Mouse (Mus musculus) heart, postnatal 36 days (tissue): ENCODE data around the gene Wdr77. TPM values are rescaled to one million over a fixed set of nuclear protein-coding genes. Genes with fewer than 3 reads are reported as not detected.
"Not testable (repeated sequence)": the region's sequence is repeated elsewhere in the genome, so short reads cannot be mapped to it uniquely, and the experiment has no call there.

Source experiments
- DNase-seq, 2 experiments: peaks; one replicate each; pipeline ENCODE4 v3.0.0; 2021 to 2022
- intact Hi-C: fragments of 180-260 bp; cut with DNase I; formaldehyde crosslinking; loops from one replicate; pipeline ENCODE4 v1.15.1; 2025
- total RNA-seq, 2 experiments: library from RNA; stranded (reverse); gene quantifications; 2 replicates each; pipeline ENCODE4 v1.2.3; 2021

Wdr77 gene
- 10 to 100 TPM; 46.9 to 48.5 TPM for total RNA-seq

DNA sequence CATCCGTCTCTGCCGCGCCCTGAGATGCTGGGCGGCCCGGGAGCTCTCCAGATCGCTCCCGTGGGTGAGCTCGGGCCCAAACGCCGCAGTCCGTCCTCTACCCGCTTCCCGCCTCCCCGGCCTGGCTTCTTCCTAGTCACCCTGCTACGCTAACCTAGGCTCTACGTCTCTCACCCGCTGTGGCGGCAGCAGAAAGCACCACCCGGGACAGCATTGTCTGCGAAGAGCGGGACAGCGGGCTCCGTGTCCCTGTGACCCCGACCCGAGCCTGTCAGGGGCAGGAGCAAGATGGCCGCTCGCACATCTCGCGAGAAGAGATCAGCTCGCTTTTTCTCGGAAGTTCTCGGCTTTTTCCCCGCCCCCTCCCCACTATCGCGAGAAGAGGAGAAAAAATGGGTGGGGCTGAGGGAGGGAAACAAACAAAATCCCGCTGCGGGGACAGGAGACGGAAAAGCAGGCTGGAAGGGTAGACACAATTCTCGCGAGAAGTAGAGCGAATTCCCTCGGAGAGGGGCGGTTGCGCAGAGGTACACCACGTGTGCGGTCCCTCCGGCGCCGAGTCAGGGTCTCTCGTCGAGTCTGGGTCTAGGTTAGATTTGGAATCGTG is at the start of gene Wdr77:
TSS of gene Wdr77 (plus strand) at position 396 of the 607 bp plus-strand sequence.
- intact Hi-C loops, result loop anchor here (2.0 to 5.0 kb wide), 2 partner anchors 232 to 272 kb away; partner anchors contain the start of gene Ddx20
- peak; percentile 95 to 97 for DNase-seq

DNA sequence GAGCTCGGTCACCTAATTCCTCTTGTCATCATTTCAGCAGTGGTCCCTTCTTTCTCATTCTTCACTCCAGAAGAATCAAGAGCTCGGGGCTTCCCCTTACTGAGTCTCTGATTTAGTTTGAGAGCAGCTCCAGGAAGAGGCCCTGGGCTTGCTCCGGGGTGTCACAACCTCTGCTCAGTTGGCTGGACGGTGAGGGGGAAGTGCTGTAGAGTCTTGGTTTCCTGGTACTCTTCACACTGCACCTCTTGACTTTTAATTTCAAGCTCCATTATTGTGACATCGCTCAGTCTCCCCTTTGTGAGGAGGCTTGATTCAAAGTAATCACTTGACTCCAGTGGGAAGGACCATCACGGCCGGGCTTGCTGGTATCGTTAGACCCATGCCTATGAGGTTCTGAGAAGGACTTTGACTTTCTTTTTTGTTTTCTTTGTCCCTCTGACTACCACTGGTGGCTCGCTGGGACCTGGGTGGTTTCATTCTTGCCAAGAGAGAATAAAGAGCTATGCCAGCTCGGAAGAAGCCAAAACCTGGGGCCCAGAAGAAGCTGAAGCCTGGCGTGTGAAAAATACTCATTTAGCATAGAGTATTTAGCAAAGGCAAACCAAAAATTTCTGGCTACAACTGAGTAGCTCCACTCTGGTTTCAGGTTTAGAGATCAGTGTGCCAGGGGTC is 48.5 kb upstream of the Wdr77 start:
- DNase-seq, result no peak
- intact Hi-C loops, result no loop called here

DNA sequence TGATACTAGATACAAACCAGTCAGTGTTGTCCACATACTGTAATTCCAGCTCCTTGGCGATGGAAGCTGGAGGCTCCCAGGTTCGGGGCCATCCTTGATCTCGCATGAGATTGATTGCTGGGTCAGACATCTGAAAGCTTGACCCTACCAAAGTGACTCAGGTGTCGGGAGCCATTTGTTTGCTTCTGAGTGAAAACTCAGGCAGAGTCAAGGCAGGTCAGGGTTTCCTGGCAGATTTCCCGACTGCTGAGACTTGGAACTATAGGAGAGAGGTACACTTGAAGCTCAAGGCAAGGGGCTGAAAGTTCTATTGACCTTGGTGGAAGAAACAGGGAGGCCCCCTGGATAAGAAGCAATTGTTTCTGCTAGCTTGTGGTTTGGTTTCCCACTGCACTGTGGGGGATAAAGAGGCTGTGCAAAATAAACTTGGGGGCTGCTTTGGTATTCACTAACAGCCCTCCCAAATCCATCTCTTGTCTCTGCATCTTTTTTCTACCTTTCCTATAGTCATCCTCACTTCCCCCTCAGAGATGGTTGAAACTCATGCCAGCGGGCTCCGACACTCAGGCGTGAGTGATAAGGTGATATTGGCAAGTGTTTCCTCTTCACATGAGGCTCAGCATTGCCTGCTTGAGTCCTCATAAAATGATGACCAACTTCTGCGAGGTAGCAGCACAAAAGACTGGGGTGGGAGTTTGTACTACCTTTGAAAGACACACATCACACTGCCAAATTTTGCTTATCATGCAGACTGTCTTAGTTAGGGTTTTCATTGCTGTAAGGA is 46.9 kb upstream of the Wdr77 start:
- DNase-seq, result no peak
- intact Hi-C loops, result no loop called here

DNA sequence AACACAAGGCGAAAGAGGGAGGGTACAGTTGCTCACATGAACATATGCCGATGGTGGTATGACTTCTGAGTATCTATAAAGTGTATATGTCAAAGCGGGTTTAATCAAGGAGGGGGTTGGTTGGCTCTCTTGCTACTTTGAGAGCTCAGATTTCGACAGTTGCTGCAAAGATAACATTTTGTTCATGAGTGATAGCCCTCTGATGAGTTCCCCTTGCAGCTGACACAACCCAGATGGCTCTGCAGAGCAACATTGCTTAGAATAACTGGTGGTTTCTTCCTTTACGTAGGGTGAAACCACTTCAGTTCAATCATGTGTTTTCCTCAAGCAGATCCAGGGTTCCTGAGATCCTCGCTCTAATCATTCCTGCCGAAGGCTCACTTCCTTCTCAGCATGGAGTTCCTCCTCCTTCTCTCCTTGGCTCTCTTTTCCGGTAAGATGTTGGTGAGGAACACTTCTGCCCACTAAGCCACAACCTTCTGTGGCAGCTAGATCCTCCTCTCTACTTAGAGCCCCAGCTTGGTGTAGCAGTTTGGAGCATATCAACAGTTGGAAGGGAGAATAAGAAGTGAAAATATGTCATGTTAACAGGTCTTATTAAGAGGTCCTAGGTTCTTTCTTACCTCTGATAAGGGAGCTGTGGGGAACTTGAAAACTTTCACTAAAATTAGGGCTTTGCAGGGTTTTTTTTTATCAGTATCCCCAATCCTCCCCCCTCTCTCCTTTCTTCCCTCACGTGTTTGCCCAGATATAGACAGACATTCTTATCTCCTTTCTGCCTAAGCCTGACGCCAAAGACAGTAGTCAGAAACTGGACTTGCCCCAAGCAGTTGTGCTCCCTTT is 45.1 kb upstream of the Wdr77 start:
- DNase-seq, result no peak
- intact Hi-C loops, result no loop called here

DNA sequence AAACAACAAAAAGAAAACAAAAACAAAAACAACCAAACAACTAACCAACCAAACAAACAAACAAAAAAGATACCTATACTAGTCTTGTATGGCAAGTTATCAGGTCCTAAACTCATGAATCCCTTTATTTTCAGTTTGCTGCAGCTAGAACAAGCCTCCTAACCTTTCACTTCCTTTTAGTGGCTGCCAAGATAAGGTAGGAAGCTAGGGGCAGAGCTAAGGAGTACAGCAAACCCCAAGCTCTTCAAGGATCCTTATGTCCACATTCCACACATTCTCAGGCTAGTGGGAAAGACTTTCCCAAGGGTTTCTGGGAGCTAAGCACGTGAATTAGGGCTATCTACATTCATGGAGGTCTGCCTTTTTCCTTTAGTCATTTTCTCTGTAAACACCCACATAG is 43.9 kb upstream of the Wdr77 start:
- intact Hi-C loops, result no loop called here

DNA sequence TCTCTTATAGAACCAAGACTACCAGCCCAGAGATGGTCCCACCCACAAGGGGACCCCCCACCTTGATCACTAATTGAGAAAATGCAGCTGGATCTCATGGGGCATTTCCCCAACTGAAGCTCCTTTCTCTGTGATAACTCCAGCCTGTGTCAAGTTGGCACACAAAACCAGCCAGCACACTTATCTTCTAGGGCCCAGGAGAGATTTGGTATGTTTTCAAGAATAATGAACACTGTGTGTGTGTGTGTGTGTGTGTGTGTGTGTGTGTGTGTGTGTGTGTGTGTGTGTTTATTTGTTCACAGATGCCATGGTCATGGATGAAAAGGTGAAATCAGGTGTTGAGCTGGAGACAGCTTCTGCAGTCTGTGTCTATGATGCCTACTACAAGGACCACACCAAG is 42.7 kb upstream of the Wdr77 start:
- DNase-seq, intact Hi-C loops: not testable (repeated sequence)

More for the DNA sequence above, 43.9 kb upstream of the Wdr77 start:
- no peak for DNase-seq

DNA sequence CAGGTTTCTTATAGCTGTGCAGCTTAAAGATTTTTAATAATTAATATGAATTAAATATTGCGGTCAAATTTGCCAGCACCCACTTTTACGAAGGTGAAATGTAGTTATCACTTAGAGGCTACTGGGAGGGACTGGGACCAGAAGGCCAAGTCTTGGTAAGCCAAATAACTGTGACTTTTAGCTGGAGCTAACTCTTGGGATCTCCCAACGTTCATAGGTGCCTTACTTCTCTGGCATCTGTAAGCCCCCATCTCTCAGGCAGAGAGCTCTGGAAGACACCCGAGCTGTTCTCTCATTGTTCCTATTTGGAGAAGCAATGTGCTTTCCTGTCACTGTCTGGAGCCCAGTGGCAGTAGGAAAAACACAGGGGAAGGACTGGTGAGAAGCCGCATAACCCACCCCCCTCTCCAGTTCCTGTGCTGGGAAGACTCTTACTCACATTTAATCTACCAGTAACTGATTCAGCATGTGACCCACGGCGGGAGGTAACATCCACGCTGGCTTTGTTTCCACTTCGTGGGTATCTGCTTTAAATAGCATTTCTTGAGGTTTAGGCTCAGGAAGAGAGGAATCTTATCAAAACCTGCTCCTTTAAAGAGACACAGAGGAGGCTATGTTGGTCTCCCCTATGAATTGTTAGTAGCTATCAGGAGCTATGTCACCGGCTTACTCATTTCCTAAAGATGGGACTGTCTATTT is 41.4 kb upstream of the Wdr77 start:
- intact Hi-C loops, result no loop called here
- DNase-seq, result no peak

DNA sequence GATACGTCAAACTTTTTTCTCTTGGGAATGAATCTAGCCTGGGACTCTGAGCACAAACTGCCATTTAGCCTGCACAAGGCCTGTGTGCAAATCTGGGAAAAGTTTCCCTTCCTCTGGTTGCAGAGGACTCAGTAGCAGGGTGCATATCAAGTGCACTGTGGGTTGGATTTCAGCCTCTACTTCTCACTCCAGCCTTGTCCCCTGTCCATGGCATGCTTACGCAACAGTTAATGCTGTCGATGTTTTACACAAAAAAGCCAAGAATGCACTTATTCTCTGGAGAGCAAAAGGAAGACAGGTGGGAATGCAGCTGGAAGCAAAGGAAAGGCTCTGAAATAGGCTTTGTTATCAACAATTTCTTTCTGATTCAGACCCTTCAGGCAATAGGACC is 40.8 kb upstream of the Wdr77 start:
- no peak for DNase-seq
- intact Hi-C loops, result no loop called here

DNA sequence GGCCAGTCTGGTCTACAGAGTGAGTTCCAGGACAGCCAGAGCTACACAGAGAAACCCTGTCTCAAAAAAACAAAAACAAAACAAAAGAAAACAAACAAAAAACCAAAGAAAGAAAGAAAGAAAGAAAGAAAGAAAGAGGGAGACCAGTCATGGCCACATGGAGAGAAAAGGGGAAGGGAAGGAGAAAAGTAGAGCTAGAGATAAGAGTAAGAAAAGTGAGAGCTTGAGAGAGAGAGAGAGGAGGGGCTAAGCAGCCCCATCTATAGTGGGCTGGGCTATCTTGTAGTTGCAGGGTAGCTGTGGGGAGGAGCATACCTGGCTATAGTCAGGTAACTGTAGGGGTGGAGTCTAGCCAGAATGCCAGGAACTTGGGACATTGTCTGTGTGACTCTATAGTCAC is 38.4 kb upstream of the Wdr77 start:
- DNase-seq, intact Hi-C loops: not testable (repeated sequence)

DNA sequence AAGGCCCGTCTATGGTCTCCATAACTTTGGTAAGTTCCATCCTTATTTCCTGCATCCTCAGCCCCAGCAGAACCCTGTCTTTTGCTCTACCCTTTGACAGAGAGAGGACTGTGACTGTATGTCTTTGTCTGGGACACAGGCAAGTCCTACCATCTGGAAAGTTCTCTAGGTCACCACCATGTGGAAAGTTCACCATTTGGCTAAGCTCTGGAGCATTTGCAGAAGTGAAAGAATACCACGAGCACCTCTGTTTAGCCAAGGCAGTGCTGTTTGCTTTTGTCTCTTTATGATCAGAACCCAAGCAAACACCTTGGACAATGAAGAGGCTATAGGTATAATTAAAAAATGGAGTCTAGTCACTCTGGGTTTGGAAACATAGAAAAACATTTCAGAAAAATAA is 37.2 kb upstream of the Wdr77 start:
- intact Hi-C loops, result no loop called here
- no peak for DNase-seq

DNA sequence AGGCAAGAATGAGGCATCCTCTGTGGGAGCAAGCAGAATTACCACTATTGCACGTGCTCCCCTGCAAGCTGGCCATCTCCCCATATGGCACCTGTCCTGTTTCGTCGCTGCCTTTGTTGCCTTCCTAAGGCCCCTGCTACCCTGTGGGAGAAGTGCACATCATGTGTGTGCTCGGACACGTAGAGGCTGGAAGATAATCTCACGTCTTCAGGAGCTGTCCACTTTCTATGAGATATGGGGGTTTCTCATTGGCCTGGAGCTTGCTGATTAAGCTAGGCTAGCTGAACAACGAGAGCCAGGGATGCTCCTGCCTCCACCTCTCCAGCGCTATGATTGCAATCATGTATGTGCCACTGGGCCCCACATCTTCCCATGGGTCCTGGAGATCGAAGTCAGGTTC is 34.6 kb upstream of the Wdr77 start:
- intact Hi-C loops, result no loop called here
- DNase-seq, result no peak

DNA sequence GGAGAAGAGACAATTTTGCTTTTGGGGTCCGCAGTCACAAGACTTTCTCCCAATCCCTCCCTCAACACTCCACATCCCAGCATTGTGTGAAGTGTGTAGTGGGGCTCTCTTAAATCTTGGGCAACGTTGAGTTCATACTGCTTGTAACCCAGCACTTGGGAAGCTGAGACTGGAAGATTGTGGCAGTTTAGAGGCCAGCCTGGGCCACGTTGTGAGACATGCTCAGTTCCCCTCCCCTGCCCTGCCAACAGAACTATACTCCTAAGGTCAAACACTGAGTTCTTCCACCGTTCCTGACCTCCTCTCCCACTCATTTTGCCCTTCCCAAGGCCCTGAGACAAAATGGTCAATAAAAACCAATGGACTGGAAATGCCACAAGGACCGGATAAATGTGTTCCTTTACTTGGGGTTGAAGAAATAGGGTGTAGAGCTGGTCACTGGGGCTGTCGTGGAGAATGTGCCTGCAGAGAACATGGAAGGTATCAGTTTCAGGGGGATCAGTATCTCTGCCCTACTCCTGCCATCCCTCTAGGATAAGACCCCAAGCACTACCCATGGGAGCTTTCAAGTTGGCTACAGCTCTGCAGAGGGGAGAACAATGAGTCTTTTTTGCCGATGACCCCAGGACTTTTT is 31.5 kb upstream of the Wdr77 start:
- intact Hi-C loops, result no loop called here
- DNase-seq, result no peak

DNA sequence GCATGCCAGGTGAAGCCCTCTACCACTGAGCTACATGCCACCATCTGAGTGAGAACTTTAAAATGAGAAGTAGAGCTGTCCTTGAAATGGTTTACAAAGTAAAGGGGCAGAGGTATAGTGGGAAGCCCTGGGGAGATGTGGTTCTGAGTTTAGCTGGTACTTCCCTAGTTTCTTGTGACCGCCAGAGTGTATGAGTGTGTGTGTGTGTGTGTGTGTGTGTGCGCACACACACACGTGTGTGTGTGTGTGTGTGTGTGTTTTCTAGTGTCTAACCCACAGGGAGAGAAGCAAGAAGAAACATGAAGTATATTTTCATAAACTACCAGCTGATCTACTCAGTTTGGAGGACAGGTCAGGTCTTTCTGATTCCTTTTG is 31.0 kb upstream of the Wdr77 start:
- intact Hi-C loops, result no loop called here
- DNase-seq, result no peak

DNA sequence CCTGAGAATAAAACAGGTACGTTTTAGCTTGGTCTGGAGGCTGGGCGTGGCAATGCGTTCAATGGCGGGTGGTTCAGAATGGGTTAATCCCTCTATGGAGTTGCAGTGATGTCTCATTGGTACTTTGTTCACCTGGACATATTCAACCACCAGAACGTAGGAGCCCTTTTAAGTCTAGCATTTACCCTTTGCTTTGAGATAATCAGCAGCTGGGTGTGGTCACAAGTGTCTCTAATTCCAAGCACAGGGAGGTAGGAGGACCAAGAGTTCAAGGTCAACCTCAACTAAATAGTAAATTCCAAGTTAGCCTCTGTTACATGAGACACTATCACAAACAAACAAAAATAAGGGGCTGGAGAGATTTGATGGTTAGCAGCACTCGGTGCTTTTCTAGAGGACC is 30.4 kb upstream of the Wdr77 start:
- DNase-seq, result no peak
- intact Hi-C loops, result no loop called here

DNA sequence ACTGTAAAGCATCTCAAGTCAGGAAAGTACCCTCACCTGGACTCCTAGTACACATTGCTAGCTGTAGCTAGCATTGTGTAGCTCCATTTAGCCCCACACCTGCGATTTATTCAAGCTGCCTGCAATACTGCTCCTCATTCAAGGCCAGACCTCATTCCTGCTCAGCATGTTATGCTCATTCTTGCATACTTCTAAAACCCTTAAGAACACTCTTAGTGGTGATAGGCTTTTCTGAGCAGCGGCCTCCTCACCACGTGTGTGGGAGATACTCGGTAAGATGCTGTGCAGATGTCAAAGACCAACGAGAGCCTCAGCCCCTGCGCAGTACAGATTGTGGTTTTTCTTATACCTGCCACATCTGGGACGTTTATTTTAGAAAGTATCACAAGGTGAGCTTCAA is 29.3 kb upstream of the Wdr77 start:
- DNase-seq, result no peak
- intact Hi-C loops, result no loop called here

DNA sequence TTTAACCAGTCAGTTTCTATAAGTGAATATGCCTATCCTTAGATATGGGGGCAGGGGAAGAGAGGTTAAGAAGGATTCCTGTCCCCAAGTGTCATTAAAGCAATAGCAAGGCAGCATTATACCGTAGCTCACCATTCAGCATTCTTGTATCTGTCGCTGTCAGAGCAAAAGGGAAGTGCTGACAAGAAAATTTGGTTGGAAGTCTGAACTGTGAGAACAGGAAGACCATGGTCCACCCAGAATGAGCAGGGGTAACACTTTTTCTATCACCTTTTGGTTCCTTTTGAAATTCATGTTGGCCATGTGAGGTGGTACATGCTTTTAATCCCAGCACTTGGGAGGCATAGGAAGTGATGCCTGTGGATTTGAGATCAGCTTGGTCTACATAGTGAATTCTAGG is 28.1 kb upstream of the Wdr77 start:
- intact Hi-C loops, result no loop called here
- DNase-seq, result no peak

DNA sequence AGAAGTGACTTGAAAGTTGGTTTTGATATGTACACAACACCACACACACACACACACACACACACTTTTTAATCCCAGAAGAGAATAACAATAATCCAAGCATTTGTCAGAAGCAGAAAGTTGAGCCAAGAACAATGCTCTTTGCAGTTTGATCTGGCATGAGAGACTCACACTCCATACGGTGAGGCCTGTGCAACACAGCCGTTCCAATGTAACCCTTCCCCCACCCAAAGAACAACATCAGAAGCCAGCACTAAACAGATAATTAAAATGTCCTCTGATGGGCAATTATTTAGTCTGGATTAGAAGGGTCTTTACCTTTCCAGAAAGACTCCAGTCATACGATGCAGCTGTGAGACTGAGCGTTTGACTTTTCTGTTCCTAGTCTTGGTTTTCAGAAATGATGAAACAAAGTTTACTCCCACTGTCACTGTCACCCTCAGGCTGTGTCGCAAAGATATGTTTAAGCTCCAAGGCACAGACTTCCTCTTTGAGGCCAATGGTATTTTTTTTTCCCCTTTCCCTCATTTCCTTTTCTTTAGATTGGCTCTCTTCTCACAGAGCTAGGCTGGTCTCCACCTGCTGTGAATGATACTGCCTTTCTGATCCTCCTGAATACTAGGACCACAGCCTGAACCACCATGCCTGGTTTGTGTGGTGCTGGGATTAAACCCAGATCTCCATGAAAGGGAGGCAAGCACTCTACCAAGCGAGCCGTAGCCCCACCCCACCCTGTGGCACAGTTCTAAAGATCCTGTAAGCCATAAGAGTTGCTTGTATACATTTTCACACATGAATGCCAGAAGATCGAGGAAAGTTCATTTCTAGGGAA is 26.7 kb upstream of the Wdr77 start, which contains the start of gene I830077J02Rik:
TSS of gene I830077J02Rik (minus strand) at position 425 of the 832 bp plus-strand sequence.
- no peak for DNase-seq
- intact Hi-C loops, result no loop called here

DNA sequence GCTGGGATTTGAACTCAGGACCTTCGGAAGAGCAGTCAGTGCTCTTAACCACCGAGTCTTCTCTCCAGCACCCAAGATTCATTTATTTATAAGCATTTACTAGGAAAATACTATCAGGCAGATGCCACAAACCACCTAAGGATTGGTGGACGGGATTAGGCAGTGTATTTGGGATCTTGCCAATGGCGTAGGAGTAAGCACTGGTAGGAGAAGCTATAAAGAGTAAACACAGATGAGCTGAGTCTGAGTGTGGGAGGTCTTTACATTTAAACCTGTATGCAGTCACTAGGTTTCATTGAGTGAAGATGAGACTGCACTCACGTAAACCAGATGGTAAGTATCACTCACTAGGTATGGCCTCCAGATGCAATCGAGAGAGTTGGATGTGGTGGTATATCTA is 25.2 kb upstream of the Wdr77 start:
- no peak for DNase-seq
- intact Hi-C loops, result no loop called here

DNA sequence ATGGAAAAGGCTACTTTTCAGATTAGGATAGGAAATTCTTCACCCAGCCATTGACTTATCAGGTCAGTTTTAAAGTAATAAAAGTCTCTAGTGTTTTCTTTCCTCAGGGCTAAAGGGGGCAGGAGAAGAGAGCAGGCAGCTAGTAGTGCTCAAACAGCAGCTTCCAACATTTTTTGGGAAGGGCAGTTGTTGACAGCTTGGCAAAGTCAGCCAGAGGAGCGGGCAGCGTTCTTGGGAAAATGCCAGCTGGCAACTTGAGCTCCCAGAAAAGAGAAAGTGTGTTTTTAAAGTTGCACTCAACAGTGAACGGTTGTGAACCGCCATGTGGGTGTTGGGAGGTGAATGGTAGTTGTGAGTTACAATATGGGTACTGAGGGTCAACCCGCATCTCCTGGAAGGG is 24.1 kb upstream of the Wdr77 start:
- DNase-seq, result peak; percentile 56 to 65
- intact Hi-C loops, result no loop called here
